8 mouse cellular contexts compared by ENCODE assay signal in the genomic region with DNA sequence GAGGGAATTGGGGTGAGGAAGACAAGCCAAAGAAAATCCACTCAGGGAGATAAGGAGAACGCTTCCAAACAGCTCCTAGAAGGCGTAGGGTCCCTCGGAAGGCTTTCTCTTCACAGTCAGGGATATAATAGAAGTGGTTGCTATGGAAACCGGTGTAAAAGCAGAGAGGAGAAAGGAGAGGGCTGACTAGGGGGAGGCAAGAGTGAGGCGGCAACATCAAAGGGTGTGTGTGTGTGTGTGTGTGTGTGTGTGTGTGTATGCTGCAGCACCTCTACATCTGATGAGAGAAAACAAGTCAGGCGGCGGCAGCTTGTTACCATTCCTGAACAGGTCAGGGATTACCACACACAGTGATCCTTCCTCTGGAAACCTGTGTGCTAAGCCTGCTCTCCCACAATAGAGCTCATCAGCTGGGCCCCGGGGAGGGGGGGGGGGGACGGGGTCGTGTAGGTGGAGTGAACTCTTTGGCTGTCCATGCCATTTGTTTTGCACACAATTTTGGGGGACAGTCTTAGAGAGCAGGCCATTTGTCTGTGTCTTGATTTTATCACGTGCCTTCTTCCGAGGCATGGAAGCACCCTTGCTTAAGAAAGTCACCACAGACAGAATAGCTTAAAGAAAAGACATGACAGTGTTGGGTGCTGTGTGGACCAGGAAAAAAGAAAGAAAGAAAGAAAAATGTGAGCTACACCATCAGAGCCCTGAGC. TPM values are rescaled to one million over a fixed set of nuclear protein-coding genes. Genes with fewer than 3 reads are reported as not detected.
A peak's percentile ranks its signal among the peaks of the same experiment; 100 is the strongest.
DNase-seq lines count a peak whose midpoint lies in the region; ATAC-seq and TF ChIP-seq lines count a peak whose summit lies in the region.

No protein-coding gene starts in this region.

- peak; percentile 21 for ATAC-seq in kidney, embryonic 15.5 days (replicated peaks; ENCODE audit: low FRiP score)
- ATAC-seq in heart, embryonic 16.5 days (replicated peaks; ENCODE audit: extremely low read depth, insufficient read depth, low FRiP score): no peak
- ATAC-seq in limb, embryonic 14.5 days (ENCODE audit: low FRiP score, low read depth): peak; percentile 41; the same call in 1 of the 2 replicates
- no peak for ATAC-seq in liver, embryonic 11.5 days (replicated peaks; ENCODE audit: low FRiP score)

- no peaks in the 10 kb centered on the region for H3K36me3 ChIP-seq in kidney, embryonic 15.5 days
- H3K36me3 ChIP-seq in heart, embryonic 16.5 days (ENCODE audit: control insufficient read depth, insufficient read depth): no peaks in the 10 kb centered on the region
- no peaks in the 10 kb centered on the region for H3K36me3 ChIP-seq in limb, embryonic 14.5 days (ENCODE audit: control insufficient read depth, insufficient read depth, low read length)
- no peaks in the 10 kb centered on the region for H3K36me3 ChIP-seq in small intestine, adult 2 months (ENCODE audit: control insufficient read depth, insufficient read depth, low read length)
- no peaks in the 10 kb centered on the region for H3K36me3 ChIP-seq in liver, embryonic 11.5 days (ENCODE audit: control insufficient read depth, insufficient read depth, low read length)

- H3K4me1 ChIP-seq in kidney, embryonic 15.5 days: peaks cover 63% of the 10 kb centered on the region
- H3K4me1 ChIP-seq in cortical plate, adult 2 months (ENCODE audit: control insufficient read depth, insufficient read depth, low read length): peaks cover 22% of the 10 kb centered on the region
- H3K4me1 ChIP-seq in heart, embryonic 16.5 days (ENCODE audit: control insufficient read depth, insufficient read depth, low read length): peaks cover 56% of the 10 kb centered on the region
- peaks cover 39% of the 10 kb centered on the region for H3K4me1 ChIP-seq in limb, embryonic 14.5 days (ENCODE audit: control insufficient read depth, insufficient read depth, low read length)
- peaks cover 19% of the 10 kb centered on the region; the same call in 1 of the 2 replicates for H3K4me1 ChIP-seq in small intestine, adult 2 months (ENCODE audit: control insufficient read depth, insufficient read depth, insufficient read length, low read length)
- peaks cover 23% of the 10 kb centered on the region for H3K4me1 ChIP-seq in liver, embryonic 11.5 days (replicated peaks; ENCODE audit: control insufficient read depth, insufficient read depth, low read length)

- H3K27ac ChIP-seq in kidney, embryonic 15.5 days: peak overlapping the region; percentile 57
- peak overlapping the region; percentile 55 for H3K27ac ChIP-seq in cortical plate, adult 2 months (ENCODE audit: insufficient read depth, low read length)
- H3K27ac ChIP-seq in heart, embryonic 16.5 days (ENCODE audit: low read length): peak overlapping the region; percentile 97
- peak overlapping the region; percentile 82; the same call in 1 of the 2 replicates for H3K27ac ChIP-seq in limb, embryonic 14.5 days (replicated peaks; ENCODE audit: low read depth, low read length)
- H3K27ac ChIP-seq in small intestine, adult 2 months (ENCODE audit: insufficient read depth, low read depth, low read length): peak overlapping the region; percentile 7; the same call in 1 of the 2 replicates
- no peak overlapping the region for H3K27ac ChIP-seq in liver, embryonic 11.5 days (ENCODE audit: low read depth, low read length)

- WGBS in kidney, embryonic 15.5 days: 5% methylated on average over 12 of the region's 12 CpGs
- 18% methylated on average over 12 of the region's 12 CpGs for WGBS in heart, embryonic 16.5 days
- WGBS in limb, embryonic 14.5 days: 7% methylated on average over 12 of the region's 12 CpGs
- 54% methylated on average over 12 of the region's 12 CpGs for WGBS in small intestine, adult 2 months
- WGBS in liver, embryonic 11.5 days: 20% methylated on average over 12 of the region's 12 CpGs

- H3K27me3 ChIP-seq in kidney, embryonic 15.5 days: no peaks in the 10 kb centered on the region
- no peaks in the 10 kb centered on the region for H3K27me3 ChIP-seq in heart, embryonic 16.5 days (ENCODE audit: control insufficient read depth, insufficient read depth, low read length)
- no peaks in the 10 kb centered on the region for H3K27me3 ChIP-seq in limb, embryonic 14.5 days (ENCODE audit: control insufficient read depth, insufficient read depth, low read length)
- no peaks in the 10 kb centered on the region for H3K27me3 ChIP-seq in small intestine, adult 2 months (ENCODE audit: control insufficient read depth, insufficient read depth, low read length)
- no peaks in the 10 kb centered on the region for H3K27me3 ChIP-seq in liver, embryonic 11.5 days (replicated peaks; ENCODE audit: control insufficient read depth, insufficient read depth, low read length)

- no peaks in the 10 kb centered on the region for H3K9me3 ChIP-seq in kidney, embryonic 15.5 days (replicated peaks)
- no peaks in the 10 kb centered on the region for H3K9me3 ChIP-seq in heart, embryonic 16.5 days (replicated peaks; ENCODE audit: control insufficient read depth, low read length)
- H3K9me3 ChIP-seq in limb, embryonic 14.5 days (ENCODE audit: control insufficient read depth, low read length): no peaks in the 10 kb centered on the region
- no peaks in the 10 kb centered on the region for H3K9me3 ChIP-seq in liver, embryonic 11.5 days (ENCODE audit: control insufficient read depth, low read length)

- TF ChIP-seq CTCF in cortical plate, adult 2 months (IDR thresholded peaks at IDR 0.05; ENCODE audit: extremely low read depth, insufficient read depth, low read length): no peak
- TF ChIP-seq CTCF in small intestine, adult 2 months (IDR thresholded peaks at IDR 0.05; ENCODE audit: extremely low read depth, insufficient read length, insufficient replicate concordance, low read depth, low read length): no peak

- no peak for DNase-seq in kidney, adult 8-10 months
- peak; percentile 75 for DNase-seq in limb, embryonic 14.5 days (ENCODE audit: low spot score)
- no peak for DNase-seq in liver, embryonic 11.5 days (ENCODE audit: low spot score)
- no peak for DNase-seq in cerebellum, adult 11 months

- H3K4me3 ChIP-seq in kidney, embryonic 15.5 days (replicated peaks): no peak overlapping the region
- no peak overlapping the region for H3K4me3 ChIP-seq in cortical plate, adult 2 months (ENCODE audit: insufficient read depth, low read length)
- no peak overlapping the region for H3K4me3 ChIP-seq in heart, embryonic 16.5 days (ENCODE audit: low read length)
- no peak overlapping the region for H3K4me3 ChIP-seq in limb, embryonic 14.5 days (replicated peaks; ENCODE audit: low read length)
- H3K4me3 ChIP-seq in small intestine, adult 2 months (ENCODE audit: low read depth, low read length): no peak overlapping the region
- no peak overlapping the region for H3K4me3 ChIP-seq in liver, embryonic 11.5 days (ENCODE audit: low read depth, low read length)

- H3K4me2 ChIP-seq in kidney, embryonic 15.5 days: peak overlapping the region; percentile 25; the same call in 1 of the 2 replicates
- no peak overlapping the region for H3K4me2 ChIP-seq in heart, embryonic 16.5 days (ENCODE audit: low read depth, low read length)
- H3K4me2 ChIP-seq in limb, embryonic 14.5 days (replicated peaks; ENCODE audit: low read depth, low read length, severe bottlenecking): no peak overlapping the region
- no peak overlapping the region for H3K4me2 ChIP-seq in liver, embryonic 11.5 days

- no peak overlapping the region for H3K9ac ChIP-seq in kidney, embryonic 15.5 days
- H3K9ac ChIP-seq in heart, embryonic 16.5 days (ENCODE audit: low read length): peak overlapping the region; percentile 54
- H3K9ac ChIP-seq in limb, embryonic 14.5 days (ENCODE audit: low read depth, low read length, severe bottlenecking): no peak overlapping the region
- H3K9ac ChIP-seq in liver, embryonic 11.5 days (ENCODE audit: low read depth, low read length): no peak overlapping the region

- no peak for TF ChIP-seq POLR2A in cortical plate, adult 2 months (IDR thresholded peaks at IDR 0.05; ENCODE audit: extremely low read depth, insufficient read depth, low read length)
- no peak for TF ChIP-seq POLR2A in limb, embryonic 14.5 days (IDR thresholded peaks at IDR 0.05; ENCODE audit: borderline replicate concordance, extremely low read depth, insufficient read depth, insufficient read length)
- no peak for TF ChIP-seq POLR2A in small intestine, adult 2 months (IDR thresholded peaks at IDR 0.05; ENCODE audit: low read depth, low read length)

RNA-seq across cellular contexts. Expression of a gene that starts 55.0 kb away (rescaled TPM):
- polyA plus RNA-seq in kidney, embryonic 15.5 days (2015; fragmentation: Nextera tagmentation; extraction: Ambion mirVana): 12.3 and 13.3 TPM in 2 replicates
- polyA plus RNA-seq in cortical plate, adult 2 months (2012; rRNA removed): 32.9 and 33.2 TPM in 2 replicates
- polyA plus RNA-seq in heart, embryonic 16.5 days (2015; fragmentation: Nextera tagmentation; extraction: Ambion mirVana): 9.1 and 9.8 TPM in 2 replicates
- polyA plus RNA-seq in limb, embryonic 14.5 days (2012; rRNA removed): 44.5 and 58.6 TPM in 2 replicates
- polyA plus RNA-seq in limb, embryonic 14.5 days (2014; fragmentation: Nextera tagmentation; extraction: Ambion mirVana): 10.0 and 10.1 TPM in 2 replicates
- 50.5 and 91.6 TPM in 2 replicates for polyA plus RNA-seq in small intestine, adult 2 months (2012; rRNA removed)
- 5.9 and 7.3 TPM in 2 replicates for polyA plus RNA-seq in liver, embryonic 11.5 days (2014; fragmentation: Nextera tagmentation; extraction: Ambion mirVana)

Comparison
In these comparisons a context has a peak if more than half of its experiments do, and no peak if none do; other contexts are left out.
1. ATAC-seq: peak in kidney, embryonic 15.5 days (single experiment) and limb, embryonic 14.5 days (single experiment); none in heart, embryonic 16.5 days (single experiment) and liver, embryonic 11.5 days (single experiment).